Mouse (Mus musculus) spleen, postnatal 10 days (tissue): ENCODE results near the gene Nfu1.

Experiments used
- DNase-seq, 2 experiments: peaks; one replicate each; pipeline ENCODE4 v3.0.0; 2021 to 2022; ENCODE audit warnings: low spot score in 2 of 2

Nfu1 gene

DNA sequence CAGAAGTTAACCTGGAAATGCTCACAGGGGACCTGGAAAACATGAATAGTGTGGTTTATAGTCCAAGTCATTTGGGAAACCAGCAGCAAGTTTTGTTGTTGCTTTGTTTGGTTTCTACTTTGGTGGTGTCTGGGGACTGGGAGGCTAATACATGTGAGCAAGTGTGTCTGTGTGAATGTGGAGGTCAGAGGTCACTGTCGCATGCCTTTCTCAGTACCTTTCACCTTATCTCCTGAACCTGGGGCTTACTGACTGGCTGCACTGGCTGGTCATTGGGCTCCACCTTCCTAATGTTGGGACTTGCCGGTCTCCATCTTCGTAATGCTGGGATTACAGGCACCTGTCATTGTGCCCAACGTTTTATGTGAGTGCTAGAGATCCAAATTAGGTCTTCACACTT, 61.6 kb downstream of the Nfu1 start:
- DNase-seq = no peak

DNA sequence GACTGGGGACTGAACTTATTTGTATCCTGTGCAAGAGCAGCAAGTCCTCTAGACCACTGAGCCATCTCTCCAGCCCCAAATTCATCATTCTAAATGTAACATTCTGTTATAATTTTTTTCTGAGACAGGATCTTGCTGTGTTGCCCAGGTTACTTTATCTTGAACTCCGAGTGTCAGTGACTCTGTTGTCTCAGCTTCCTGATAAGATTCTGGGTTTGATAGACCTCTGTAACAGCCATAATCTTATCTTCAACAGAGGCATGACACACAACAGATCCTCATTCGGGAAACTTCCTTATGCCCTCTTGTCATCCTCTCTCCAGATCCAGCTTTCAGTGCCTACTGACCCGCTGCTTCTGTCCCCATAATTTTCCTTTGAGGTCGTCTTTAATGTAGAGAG, 63.7 kb downstream of the Nfu1 start:
- DNase-seq = no peak

DNA sequence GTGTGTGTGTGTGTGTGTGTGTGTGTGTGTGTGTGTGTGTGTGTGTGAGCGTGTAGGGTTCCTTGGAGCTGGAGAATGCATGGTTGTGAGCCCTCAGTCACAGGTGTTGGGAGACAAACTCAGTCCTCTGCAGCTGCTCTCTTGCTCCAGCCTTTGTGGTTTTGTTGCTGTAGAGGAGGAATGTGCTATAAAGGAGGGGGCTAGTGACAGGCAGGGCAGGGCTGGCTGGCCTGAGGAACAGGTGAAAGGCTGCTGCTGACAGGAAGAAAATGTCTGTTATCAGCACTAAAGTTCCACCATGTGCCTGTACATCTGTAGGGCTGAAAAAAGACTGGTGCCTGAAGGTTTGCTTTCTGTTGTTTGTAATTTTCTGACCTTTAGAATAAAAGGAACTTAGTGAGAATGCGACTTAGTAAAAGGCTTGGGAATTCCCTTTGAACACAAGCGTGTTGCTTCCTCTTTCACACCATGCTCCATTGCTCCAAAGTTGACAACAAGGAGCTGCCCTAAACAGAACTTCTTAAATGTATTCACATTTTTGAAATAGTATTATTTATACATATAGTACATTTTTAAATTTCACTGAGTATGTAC, 66.2 kb downstream of the Nfu1 start:
- peak in 1 of 2 experiments; percentile 23 for DNase-seq
